Mouse (Mus musculus): ENCODE measurements around the gene Tmem50a. TPM values are rescaled to one million over a fixed set of nuclear protein-coding genes. Genes with fewer than 3 reads are reported as not detected.
"Not testable (repeated sequence)": the region's sequence is repeated elsewhere in the genome, so short reads cannot be mapped to it uniquely, and the experiment has no call there.

Gene Tmem50a
- polyA plus RNA-seq, 1 experiment from 2014 or later = 138 TPM

DNA sequence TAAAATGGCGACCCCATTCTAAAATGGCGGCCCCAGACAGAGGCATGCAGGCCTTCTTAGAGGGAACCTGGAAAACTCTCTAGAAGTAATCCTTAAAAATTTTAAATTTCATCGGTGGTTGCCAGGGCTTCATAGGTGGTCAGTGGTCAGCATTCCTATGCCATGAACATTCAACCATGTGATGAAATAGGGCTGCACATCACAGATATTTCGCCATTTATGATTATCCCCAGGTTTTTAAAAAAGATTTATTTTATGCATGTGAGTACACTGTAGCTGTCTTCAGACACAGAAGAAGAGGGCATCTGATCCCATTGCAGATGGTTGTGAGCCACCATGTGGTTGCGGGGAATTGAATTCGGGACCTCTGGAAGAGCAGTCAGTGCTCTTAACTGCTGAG, 5.8 kb upstream of the Tmem50a start:
- 96% methylated on average over 6 of the region's 6 CpGs for WGBS
- Histone ChIP-seq H3K36me3 (replicated peaks) (peaks cover 6% of the 10 kb centered on the region), H3K4me1 (peaks cover 18% of the 10 kb centered on the region), H3K9me3 (no peaks in the 10 kb centered on the region), H3K4me2 (no peak overlapping the region), H3K9ac (no peak overlapping the region), H3K27me3 (no peaks in the 10 kb centered on the region), H3K27ac (no peak overlapping the region), H3K4me3 (replicated peaks) (no peak overlapping the region)
- ATAC-seq (ENCODE audit: low FRiP score) = no peak

- WGBS = 43% methylated on average over 12 of the region's 12 CpGs
- ATAC-seq (ENCODE audit: low FRiP score) = no peak
- H3K9me3 ChIP-seq = no peaks in the 10 kb centered on the region
These were observed 5.1 kb upstream of the Tmem50a start for GRCm38 (mm10) chr4:134919733-134920540.

DNA sequence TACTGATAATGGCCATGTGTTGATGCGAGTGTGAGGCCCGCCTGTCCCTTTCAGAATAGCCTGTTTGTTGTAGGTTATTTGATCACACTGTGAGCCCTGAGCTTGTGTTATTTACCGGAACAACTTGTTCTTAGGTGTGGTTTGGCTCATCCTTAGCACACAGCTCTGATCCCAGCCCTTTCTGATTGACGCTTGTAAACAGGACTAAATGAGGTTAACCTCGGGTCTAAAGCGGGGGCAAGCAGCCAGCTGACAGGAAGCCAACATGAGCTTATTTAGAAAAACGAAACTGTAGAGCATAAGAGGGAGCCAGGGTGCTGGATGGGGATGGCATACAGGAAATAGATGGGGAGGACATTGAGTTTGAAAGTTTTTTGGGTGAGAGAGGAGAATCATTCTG, 3.6 kb upstream of the Tmem50a start:
- no peak overlapping the region for H3K4me3 ChIP-seq (replicated peaks)
- no peak overlapping the region for H3K9ac ChIP-seq
- no peak overlapping the region for H3K4me2 ChIP-seq
- peaks cover 17% of the 10 kb centered on the region for H3K4me1 ChIP-seq
- no peak overlapping the region for H3K27ac ChIP-seq
- H3K9me3 ChIP-seq = no peaks in the 10 kb centered on the region
- H3K36me3 ChIP-seq (replicated peaks) = no peaks in the 10 kb centered on the region
- no peak for ATAC-seq (ENCODE audit: low FRiP score)
- 79% methylated on average over 7 of the region's 7 CpGs for WGBS
- H3K27me3 ChIP-seq = no peaks in the 10 kb centered on the region

More at GRCm38 (mm10) chr4:134919733-134920540, 5.1 kb upstream of the Tmem50a start:
- no peaks in the 10 kb centered on the region for H3K36me3 ChIP-seq (replicated peaks)
- peaks cover 17% of the 10 kb centered on the region for H3K4me1 ChIP-seq
- H3K27ac ChIP-seq = no peak overlapping the region
- no peak overlapping the region for H3K9ac ChIP-seq
- H3K27me3 ChIP-seq = no peaks in the 10 kb centered on the region
- no peak overlapping the region for H3K4me3 ChIP-seq (replicated peaks)
- H3K4me2 ChIP-seq = no peak overlapping the region

DNA sequence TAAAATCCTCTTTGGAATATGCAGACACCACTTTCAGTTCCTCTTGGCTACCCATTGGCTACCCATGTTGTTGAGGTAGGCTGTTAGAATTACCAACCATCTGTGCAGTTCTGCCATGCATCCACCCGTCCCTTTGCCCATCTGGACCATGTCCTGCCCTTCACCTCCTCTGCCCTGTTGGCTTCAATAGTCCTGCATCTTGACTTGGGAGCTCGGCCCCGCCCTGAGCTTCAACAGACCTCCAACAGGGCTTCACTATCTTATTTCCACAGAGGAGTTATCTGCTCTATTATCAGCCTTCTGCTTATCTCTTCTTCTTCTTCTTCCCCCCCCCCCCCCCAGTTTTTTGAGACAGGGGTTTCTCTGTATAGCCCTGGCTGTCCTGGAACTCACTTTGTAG, 2.4 kb upstream of the Tmem50a start:
- no peak overlapping the region for H3K4me2 ChIP-seq
- no peaks in the 10 kb centered on the region for H3K9me3 ChIP-seq
- no peak overlapping the region for H3K9ac ChIP-seq
- no peak for ATAC-seq (ENCODE audit: low FRiP score)
- no peak overlapping the region for H3K4me3 ChIP-seq (replicated peaks)
- no peak overlapping the region for H3K27ac ChIP-seq
- 79% methylated on average over 3 of the region's 3 CpGs for WGBS
- H3K4me1 ChIP-seq = peaks cover 16% of the 10 kb centered on the region
- no peaks in the 10 kb centered on the region for H3K27me3 ChIP-seq
- H3K36me3 ChIP-seq (replicated peaks) = peaks cover 2% of the 10 kb centered on the region; the same call in 1 of the 2 replicates

- peaks cover 14% of the 10 kb centered on the region for H3K36me3 ChIP-seq (replicated peaks)
- peak overlapping the region; percentile 95 for H3K9ac ChIP-seq
- 0 out of 2 replicates have a peak, but pooled peaks cover 4% of the 10 kb centered on the region for H3K9me3 ChIP-seq
- H3K27me3 ChIP-seq = no peaks in the 10 kb centered on the region
- ATAC-seq (ENCODE audit: low FRiP score) = peak; percentile 22; the same call in 1 of the 2 replicates
- H3K27ac ChIP-seq = peak overlapping the region; percentile 86; the same call in 1 of the 2 replicates
- peak overlapping the region; percentile 67 for H3K4me2 ChIP-seq
- H3K4me1 ChIP-seq = peaks cover 16% of the 10 kb centered on the region
- H3K4me3 ChIP-seq (replicated peaks) = peak overlapping the region; percentile 88
- 59% methylated on average over 14 of the region's 14 CpGs for WGBS
These were observed 613 bp upstream of the Tmem50a start for GRCm38 (mm10) chr4:134915223-134916050.

GRCm38 (mm10) chr4:134914122-134914863, 531 bp downstream of the Tmem50a start:
- H3K9ac ChIP-seq = peak overlapping the region; percentile 95
- ATAC-seq (ENCODE audit: low FRiP score) = peak; percentile 69
- peak overlapping the region; percentile 88 for H3K4me3 ChIP-seq (replicated peaks)
- no peaks in the 10 kb centered on the region for H3K27me3 ChIP-seq
- WGBS = 2% methylated on average over 43 of the region's 43 CpGs
- H3K4me1 ChIP-seq = peaks cover 16% of the 10 kb centered on the region
- H3K9me3 ChIP-seq = 0 out of 2 replicates have a peak, but pooled peaks cover 4% of the 10 kb centered on the region
- peaks cover 20% of the 10 kb centered on the region for H3K36me3 ChIP-seq (replicated peaks)
- H3K27ac ChIP-seq = peak overlapping the region; percentile 86
- peak overlapping the region; percentile 67 for H3K4me2 ChIP-seq

DNA sequence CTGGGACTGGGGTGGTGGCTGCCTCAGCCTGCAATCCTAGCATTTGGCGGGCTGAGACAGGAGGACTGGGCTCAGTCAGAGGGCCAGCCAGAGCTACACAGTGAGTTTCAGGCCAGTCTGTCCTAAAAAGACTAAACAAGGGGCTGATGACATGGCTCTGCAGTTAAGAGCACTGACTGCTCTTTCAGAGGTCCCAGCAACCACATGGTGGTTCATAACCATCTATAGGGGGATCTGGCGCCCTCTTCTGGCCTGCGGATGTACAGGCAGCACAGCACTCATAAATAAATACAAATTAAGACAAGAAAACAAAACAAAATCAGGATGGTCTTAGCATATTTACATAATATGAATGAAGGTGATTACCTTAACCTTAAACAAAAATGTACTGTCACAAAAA, 1.4 kb downstream of the Tmem50a start:
- WGBS = 29% methylated on average over 3 of the region's 3 CpGs
- H3K9ac ChIP-seq = peak overlapping the region; percentile 95; the same call in 1 of the 2 replicates
- no peak for ATAC-seq (ENCODE audit: low FRiP score)

DNA sequence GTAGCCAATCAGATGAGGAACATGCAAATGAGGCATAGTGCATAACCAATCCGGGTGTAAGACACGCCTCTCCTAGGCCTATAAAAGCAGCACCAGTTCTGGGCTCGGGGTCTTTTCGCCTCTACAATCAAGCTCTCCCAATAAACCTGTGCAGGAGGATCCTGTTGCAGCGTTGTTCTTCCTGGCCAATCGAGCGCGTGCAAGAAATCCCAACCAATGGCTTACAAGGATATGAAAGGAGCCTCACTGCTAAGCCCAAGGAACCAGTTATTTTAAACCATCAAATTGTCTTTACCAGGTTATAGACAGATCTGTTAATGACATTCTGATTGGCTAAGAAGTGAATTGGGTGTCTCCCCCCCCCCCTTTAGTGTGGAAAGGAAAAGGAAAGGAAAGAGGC, 3.4 kb downstream of the Tmem50a start:
- Histone ChIP-seq H3K36me3 (replicated peaks) (peaks cover 49% of the 10 kb centered on the region), H3K4me1 (peaks cover 16% of the 10 kb centered on the region)
- not testable (repeated sequence) for ATAC-seq (ENCODE audit: low FRiP score); H3K4me2 ChIP-seq; H3K27me3 ChIP-seq; H3K27ac ChIP-seq; H3K9ac ChIP-seq; H3K9me3 ChIP-seq; H3K4me3 ChIP-seq (replicated peaks)
- WGBS = 94% methylated on average over 8 of the region's 8 CpGs

More for the DNA sequence above, 1.4 kb downstream of the Tmem50a start:
- Histone ChIP-seq H3K9me3 (0 out of 2 replicates have a peak, but pooled peaks cover 4% of the 10 kb centered on the region), H3K4me3 (replicated peaks) (peak overlapping the region; percentile 88), H3K36me3 (replicated peaks) (peaks cover 29% of the 10 kb centered on the region), H3K27me3 (no peaks in the 10 kb centered on the region), H3K4me2 (peak overlapping the region; percentile 67), H3K4me1 (peaks cover 16% of the 10 kb centered on the region), H3K27ac (no peak overlapping the region)

- no peak overlapping the region for H3K4me3 ChIP-seq (replicated peaks)
- H3K27ac ChIP-seq = no peak overlapping the region
- no peaks in the 10 kb centered on the region for H3K9me3 ChIP-seq
- no peaks in the 10 kb centered on the region for H3K4me1 ChIP-seq
- 77% methylated on average over 7 of the region's 7 CpGs for WGBS
- H3K36me3 ChIP-seq (replicated peaks) = peaks cover 98% of the 10 kb centered on the region
- H3K27me3 ChIP-seq = no peaks in the 10 kb centered on the region
- ATAC-seq (ENCODE audit: low FRiP score) = no peak
- H3K9ac ChIP-seq = no peak overlapping the region
- no peak overlapping the region for H3K4me2 ChIP-seq
These were observed 11.8 kb downstream of the Tmem50a start for GRCm38 (mm10) chr4:134903046-134903445.

- no peak overlapping the region for H3K4me3 ChIP-seq (replicated peaks)
- ATAC-seq (ENCODE audit: low FRiP score) = no peak
- 89% methylated on average over 8 of the region's 8 CpGs for WGBS
- H3K27ac ChIP-seq = no peak overlapping the region
- H3K27me3 ChIP-seq = no peaks in the 10 kb centered on the region
- H3K9ac ChIP-seq = no peak overlapping the region
- H3K4me2 ChIP-seq = no peak overlapping the region
- peaks cover 96% of the 10 kb centered on the region for H3K36me3 ChIP-seq (replicated peaks)
- H3K9me3 ChIP-seq = no peaks in the 10 kb centered on the region
- no peaks in the 10 kb centered on the region for H3K4me1 ChIP-seq
These were observed 13.7 kb downstream of the Tmem50a start for GRCm38 (mm10) chr4:134901126-134901525.

DNA sequence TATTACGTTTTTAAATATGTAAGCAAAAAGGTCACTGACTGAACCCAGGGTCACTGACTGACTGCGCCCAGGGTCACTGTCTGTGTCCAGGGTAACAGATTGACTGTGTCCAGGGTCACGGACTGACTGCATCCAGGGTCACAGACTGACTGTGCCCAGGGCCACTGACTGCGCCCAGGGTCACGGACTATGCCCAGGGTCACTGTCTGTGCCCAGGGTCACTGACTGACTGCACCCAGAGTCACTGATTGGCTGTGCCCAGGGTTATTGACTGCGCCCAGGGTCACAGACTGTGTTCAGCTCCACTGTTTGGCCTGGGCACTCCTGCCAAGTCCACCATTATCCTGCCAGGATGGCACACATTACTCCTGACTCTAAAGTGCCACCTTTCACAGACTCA, 17.6 kb downstream of the Tmem50a start:
- 92% methylated on average over 6 of the region's 6 CpGs for WGBS
- ATAC-seq (ENCODE audit: low FRiP score) = no peak
- Histone ChIP-seq H3K36me3 (replicated peaks) (peaks cover 76% of the 10 kb centered on the region), H3K9ac (no peak overlapping the region), H3K4me2 (no peak overlapping the region), H3K27me3 (no peaks in the 10 kb centered on the region), H3K27ac (no peak overlapping the region), H3K4me1 (peaks cover 3% of the 10 kb centered on the region; the same call in 1 of the 2 replicates), H3K9me3 (no peaks in the 10 kb centered on the region), H3K4me3 (replicated peaks) (no peak overlapping the region)

- H3K4me2 ChIP-seq = no peak overlapping the region
- no peaks in the 10 kb centered on the region for H3K27me3 ChIP-seq
- H3K4me1 ChIP-seq = peaks cover 3% of the 10 kb centered on the region; the same call in 1 of the 2 replicates
- no peak overlapping the region for H3K9ac ChIP-seq
- ATAC-seq (ENCODE audit: low FRiP score) = no peak
- 81% methylated on average over 6 of the region's 6 CpGs for WGBS
- H3K27ac ChIP-seq = no peak overlapping the region
- H3K9me3 ChIP-seq = no peaks in the 10 kb centered on the region
- peaks cover 28% of the 10 kb centered on the region for H3K36me3 ChIP-seq (replicated peaks)
- no peak overlapping the region for H3K4me3 ChIP-seq (replicated peaks)
These were observed 22.7 kb downstream of the Tmem50a start for GRCm38 (mm10) chr4:134892096-134892495.
